Mouse (Mus musculus): ENCODE results near the gene 2310022A10Rik. TPM values are rescaled to one million over a fixed set of nuclear protein-coding genes. Genes with fewer than 3 reads are reported as not detected.

2310022A10Rik gene
- 19.6 and 32.1 TPM in 2 replicates for polyA plus RNA-seq (2012; ENCODE audit: insufficient read depth, low replicate concordance)

DNA sequence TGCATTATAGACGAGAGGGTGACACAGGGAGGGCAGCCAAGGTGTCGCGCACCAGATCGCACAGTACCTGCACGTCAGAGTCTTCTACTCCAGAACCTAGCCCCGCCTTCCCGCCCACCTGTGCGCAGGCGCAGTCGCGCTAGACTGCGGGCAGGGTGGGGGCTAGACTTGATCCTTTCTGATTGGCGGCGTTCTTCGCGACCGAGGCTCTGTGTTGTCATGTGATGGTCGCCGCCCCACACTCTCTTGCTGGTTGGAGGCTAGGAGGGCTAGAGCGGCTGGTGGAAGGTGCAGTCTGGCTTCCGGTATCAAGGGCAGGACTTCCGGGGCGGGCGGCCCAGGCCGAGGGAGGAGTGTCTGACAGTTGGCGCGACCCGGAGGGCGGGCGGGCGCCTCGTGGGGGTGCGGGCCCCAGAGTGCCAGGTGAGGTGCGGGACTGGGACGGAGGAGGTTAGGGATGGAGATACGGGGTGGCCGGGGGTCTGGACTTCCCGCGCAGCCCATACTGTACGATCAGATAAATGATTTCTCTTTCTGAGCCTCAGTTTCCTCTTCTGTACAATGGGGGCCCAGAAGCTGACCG lies at the start of gene 2310022A10Rik, which contains the start of gene Pld3:
Gene 2310022A10Rik, plus strand, starts transcription at position 303 of the 583 bp plus-strand sequence.
Gene Pld3, minus strand, starts transcription at position 288 of the 583 bp plus-strand sequence.
- Histone ChIP-seq H3K4me1 (peaks cover 46% of the 10 kb centered on the region), H3K9me3 (no peaks in the 10 kb centered on the region)
- TF ChIP-seq FLI1 (IDR thresholded peaks at IDR 0.05; ENCODE audit: low read length) (0 out of 2 replicates have a peak, but pooled peaks have one; percentile 28), GATA1 (IDR thresholded peaks at IDR 0.05; ENCODE audit: borderline replicate concordance, low read length) (no peak)

DNA sequence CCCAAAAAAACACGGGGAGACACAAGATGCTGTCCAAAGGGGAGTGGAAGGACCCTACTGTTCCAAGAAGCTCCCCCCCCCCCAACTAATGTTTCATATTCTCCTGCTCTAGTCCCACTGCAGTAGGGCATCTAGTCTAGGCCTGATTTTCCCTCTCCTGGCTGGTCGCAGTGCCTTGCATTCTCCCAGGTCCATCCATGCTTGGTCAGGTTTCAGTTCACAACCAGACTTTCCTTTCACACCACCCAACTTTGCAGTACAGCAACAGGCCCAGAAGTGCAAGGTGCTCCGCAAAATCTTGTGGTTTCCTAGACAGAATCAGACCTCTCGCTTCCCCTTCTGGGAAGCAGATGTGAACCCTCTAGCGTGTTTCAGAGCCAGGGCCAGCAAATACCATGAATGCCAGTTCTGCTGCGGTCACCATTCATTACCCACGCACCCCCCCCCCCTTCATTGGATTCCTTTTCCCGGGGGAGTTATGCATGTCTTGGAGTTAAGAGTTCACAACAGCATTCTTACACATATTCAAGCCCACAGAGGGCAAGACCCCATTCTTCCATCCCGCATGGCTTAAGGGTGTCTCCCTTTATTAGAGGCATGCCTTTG lies 46.2 kb upstream of the 2310022A10Rik start:
- H3K4me3 ChIP-seq (replicated peaks) = peak overlapping the region; percentile 95
- peaks cover 23% of the 10 kb centered on the region for H3K36me3 ChIP-seq (replicated peaks; ENCODE audit: low read length)
- TF ChIP-seq FLI1 (IDR thresholded peaks at IDR 0.05; ENCODE audit: low read length) (no peak), GATA1 (IDR thresholded peaks at IDR 0.05; ENCODE audit: borderline replicate concordance, low read length) (no peak)

More for the DNA sequence above, at the start of gene 2310022A10Rik, which contains the start of gene Pld3:
- peaks cover 21% of the 10 kb centered on the region for H3K36me3 ChIP-seq (replicated peaks; ENCODE audit: low read length)
- H3K4me3 ChIP-seq (replicated peaks) = peak within 1 kb of the TSS; percentile 95
- no peaks in the 10 kb centered on the region for H3K27me3 ChIP-seq (replicated peaks)

DNA sequence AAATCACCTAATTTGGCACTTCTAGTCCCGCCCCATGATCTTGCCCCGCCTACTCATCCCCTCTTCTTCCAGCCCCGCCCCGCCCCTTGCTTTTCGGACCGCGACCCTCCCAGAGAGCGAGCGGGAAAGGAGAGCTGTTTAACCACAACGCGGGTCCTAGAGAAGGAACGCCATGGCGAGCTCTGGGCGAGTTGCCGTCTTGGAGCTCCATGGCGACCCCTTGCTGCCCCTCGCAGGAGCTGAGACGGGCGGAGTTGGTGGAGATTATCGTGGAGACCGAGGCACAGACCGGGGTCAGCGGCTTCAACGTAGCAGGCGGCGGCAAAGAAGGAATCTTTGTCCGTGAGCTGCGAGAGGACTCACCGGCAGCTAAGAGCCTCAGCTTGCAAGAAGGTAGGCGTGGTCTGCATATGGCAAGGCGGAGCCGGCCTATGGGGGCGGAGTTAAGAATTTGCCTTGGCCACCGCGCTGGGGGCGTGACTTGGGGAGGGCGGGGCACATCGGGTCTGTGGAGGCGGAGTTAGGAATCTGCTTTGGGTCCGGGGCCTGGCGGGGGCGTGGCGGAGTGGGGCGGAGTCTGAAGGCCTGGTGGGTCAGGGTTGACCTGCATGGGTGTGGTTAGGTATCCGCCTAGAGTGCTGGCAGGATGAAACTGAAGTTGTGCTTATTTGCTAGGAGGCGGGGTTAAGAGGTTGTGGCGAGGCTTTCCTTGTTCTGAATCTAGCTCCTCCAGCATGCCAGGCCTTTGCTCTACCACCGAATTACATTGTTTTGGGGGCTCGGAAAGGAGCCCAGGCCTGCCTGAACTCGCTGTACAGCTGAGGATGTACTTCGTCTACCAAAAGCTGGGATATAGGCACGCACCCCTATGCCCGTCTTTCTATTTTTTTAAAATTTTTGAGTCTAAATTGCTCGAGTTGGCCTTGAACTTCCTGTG lies 45.1 kb upstream of the 2310022A10Rik start:
- Histone ChIP-seq H3K9me3 (no peaks in the 10 kb centered on the region), H3K27me3 (replicated peaks) (no peaks in the 10 kb centered on the region), H3K4me3 (replicated peaks) (peak overlapping the region; percentile 95), H3K4me1 (peaks cover 33% of the 10 kb centered on the region), H3K36me3 (replicated peaks; ENCODE audit: low read length) (peaks cover 21% of the 10 kb centered on the region)
- TF ChIP-seq GATA1 (IDR thresholded peaks at IDR 0.05; ENCODE audit: borderline replicate concordance, low read length) (no peak), FLI1 (IDR thresholded peaks at IDR 0.05; ENCODE audit: low read length) (no peak)

More for the DNA sequence above, 46.2 kb upstream of the 2310022A10Rik start:
- peaks cover 37% of the 10 kb centered on the region for H3K4me1 ChIP-seq
- no peaks in the 10 kb centered on the region for H3K27me3 ChIP-seq (replicated peaks)
- H3K9me3 ChIP-seq = no peaks in the 10 kb centered on the region

DNA sequence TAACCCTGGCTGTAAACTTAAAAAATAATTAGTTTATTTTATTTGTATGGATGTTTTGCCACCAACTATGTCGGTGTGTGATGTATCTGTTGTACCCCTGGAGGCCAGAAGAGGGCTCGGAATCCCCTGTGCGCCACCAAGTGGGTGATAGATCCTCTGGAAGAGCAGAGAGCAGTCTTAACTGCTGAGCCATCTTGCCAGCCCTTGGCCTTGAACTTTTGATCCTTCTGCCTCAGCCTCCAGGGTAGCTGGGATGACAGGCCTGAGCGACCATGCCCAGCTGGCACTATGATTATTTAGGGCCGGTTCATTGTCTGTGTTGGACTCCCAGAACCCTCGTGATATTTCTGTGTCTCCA lies 44.4 kb upstream of the 2310022A10Rik start:
- Histone ChIP-seq H3K4me3 (replicated peaks) (peak overlapping the region; percentile 95), H3K4me1 (peaks cover 30% of the 10 kb centered on the region), H3K9me3 (no peaks in the 10 kb centered on the region), H3K36me3 (replicated peaks; ENCODE audit: low read length) (peaks cover 19% of the 10 kb centered on the region), H3K27me3 (replicated peaks) (no peaks in the 10 kb centered on the region)
- TF ChIP-seq FLI1 (IDR thresholded peaks at IDR 0.05; ENCODE audit: low read length) (no peak), GATA1 (IDR thresholded peaks at IDR 0.05; ENCODE audit: borderline replicate concordance, low read length) (no peak)

DNA sequence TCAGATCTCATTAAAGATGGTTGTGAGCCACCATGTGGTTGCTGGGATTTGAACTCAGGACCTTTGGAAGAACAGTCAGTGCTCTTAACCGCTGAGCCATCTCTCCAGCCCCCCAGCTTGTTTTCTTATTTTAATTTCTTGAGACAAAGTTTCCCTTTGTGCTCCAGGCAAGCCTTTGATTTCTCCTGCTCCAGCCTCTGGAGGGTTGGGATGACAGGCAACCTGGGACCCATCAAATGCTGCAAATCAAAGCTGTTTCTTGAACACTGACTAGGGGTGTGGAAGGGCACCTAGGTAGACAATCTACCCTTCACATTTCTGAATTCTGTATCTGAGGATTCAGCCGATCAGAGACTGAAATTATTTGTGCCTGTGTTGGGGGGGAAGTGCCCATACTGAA lies 42.2 kb upstream of the 2310022A10Rik start:
- Histone ChIP-seq H3K4me3 (replicated peaks) (no peak overlapping the region), H3K9me3 (no peaks in the 10 kb centered on the region), H3K27me3 (replicated peaks) (no peaks in the 10 kb centered on the region), H3K36me3 (replicated peaks; ENCODE audit: low read length) (no peaks in the 10 kb centered on the region), H3K4me1 (peaks cover 35% of the 10 kb centered on the region)
- TF ChIP-seq FLI1 (IDR thresholded peaks at IDR 0.05; ENCODE audit: low read length) (no peak), GATA1 (IDR thresholded peaks at IDR 0.05; ENCODE audit: borderline replicate concordance, low read length) (no peak)

DNA sequence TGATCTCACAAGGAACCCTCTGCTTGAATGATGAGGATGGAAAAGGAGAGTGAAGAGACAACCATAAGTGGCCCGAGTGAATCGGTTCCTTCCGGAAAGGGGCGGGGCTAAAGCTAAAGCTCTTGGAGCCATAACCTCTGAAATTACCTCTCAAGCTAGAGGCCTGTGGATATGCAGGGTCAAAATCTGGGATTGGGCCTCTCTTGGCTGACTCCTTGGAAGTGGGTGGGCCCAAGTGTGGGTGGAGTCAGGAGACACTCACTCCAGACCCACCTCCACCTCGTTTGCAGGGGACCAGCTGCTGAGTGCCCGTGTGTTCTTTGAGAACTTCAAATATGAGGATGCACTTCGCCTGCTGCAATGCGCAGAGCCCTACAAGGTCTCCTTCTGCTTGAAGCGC lies 38.1 kb upstream of the 2310022A10Rik start:
- peaks cover 21% of the 10 kb centered on the region for H3K36me3 ChIP-seq (replicated peaks; ENCODE audit: low read length)
- H3K27me3 ChIP-seq (replicated peaks) = peaks cover 1% of the 10 kb centered on the region
- H3K4me3 ChIP-seq (replicated peaks) = no peak overlapping the region
- no peak for TF ChIP-seq FLI1 (IDR thresholded peaks at IDR 0.05; ENCODE audit: low read length)
- TF ChIP-seq GATA1 (IDR thresholded peaks at IDR 0.05; ENCODE audit: borderline replicate concordance, low read length) = no peak
- peaks cover 13% of the 10 kb centered on the region for H3K9me3 ChIP-seq
- peaks cover 9% of the 10 kb centered on the region; the same call in 1 of the 2 replicates for H3K4me1 ChIP-seq

DNA sequence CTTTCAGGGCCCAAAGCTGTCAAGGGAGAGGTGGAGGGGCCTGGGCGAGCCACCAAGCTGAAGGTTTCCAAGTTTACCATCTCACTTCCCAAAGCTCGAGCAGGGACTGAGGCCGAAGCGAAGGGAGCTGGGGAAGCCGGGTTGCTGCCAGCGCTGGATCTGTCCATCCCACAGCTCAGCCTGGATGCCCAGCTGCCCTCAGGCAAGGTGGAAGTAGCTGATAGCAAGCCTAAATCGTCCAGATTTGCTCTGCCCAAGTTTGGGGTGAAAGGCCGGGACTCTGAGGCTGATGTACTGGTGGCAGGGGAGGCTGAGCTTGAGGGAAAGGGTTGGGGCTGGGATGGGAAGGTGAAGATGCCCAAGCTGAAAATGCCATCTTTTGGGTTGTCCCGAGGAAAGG lies 34.7 kb upstream of the 2310022A10Rik start:
- Histone ChIP-seq H3K4me3 (replicated peaks) (no peak overlapping the region), H3K9me3 (peaks cover 17% of the 10 kb centered on the region), H3K4me1 (peaks cover 14% of the 10 kb centered on the region), H3K36me3 (replicated peaks; ENCODE audit: low read length) (peaks cover 24% of the 10 kb centered on the region), H3K27me3 (replicated peaks) (peaks cover 1% of the 10 kb centered on the region)
- TF ChIP-seq GATA1 (IDR thresholded peaks at IDR 0.05; ENCODE audit: borderline replicate concordance, low read length) = no peak
- TF ChIP-seq FLI1 (IDR thresholded peaks at IDR 0.05; ENCODE audit: low read length) = no peak

DNA sequence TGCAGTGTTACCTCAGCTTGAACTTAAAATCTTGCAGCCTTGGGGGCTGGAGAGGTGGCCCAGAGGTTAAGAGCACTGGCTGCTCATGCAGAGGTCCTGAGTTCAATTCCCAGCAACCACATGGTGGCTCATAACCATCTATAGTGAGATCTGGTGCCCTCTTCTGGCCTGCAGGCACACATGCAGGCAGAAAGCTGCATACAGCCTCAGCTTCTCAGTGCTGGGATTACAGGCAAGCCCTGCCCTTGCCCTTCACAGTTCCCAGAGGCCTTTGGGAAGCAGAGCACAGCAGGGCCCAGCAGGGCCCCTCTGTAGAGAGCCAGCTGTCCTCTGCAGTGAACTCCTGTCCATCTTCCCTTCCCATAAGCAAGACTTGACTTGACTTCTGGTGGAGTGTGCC lies 32.9 kb upstream of the 2310022A10Rik start:
- peaks cover 24% of the 10 kb centered on the region for H3K36me3 ChIP-seq (replicated peaks; ENCODE audit: low read length)
- H3K27me3 ChIP-seq (replicated peaks) = peaks cover 1% of the 10 kb centered on the region
- no peak overlapping the region for H3K4me3 ChIP-seq (replicated peaks)
- TF ChIP-seq FLI1 (IDR thresholded peaks at IDR 0.05; ENCODE audit: low read length) = no peak
- no peak for TF ChIP-seq GATA1 (IDR thresholded peaks at IDR 0.05; ENCODE audit: borderline replicate concordance, low read length)
- H3K4me1 ChIP-seq = peaks cover 13% of the 10 kb centered on the region
- peaks cover 17% of the 10 kb centered on the region for H3K9me3 ChIP-seq

DNA sequence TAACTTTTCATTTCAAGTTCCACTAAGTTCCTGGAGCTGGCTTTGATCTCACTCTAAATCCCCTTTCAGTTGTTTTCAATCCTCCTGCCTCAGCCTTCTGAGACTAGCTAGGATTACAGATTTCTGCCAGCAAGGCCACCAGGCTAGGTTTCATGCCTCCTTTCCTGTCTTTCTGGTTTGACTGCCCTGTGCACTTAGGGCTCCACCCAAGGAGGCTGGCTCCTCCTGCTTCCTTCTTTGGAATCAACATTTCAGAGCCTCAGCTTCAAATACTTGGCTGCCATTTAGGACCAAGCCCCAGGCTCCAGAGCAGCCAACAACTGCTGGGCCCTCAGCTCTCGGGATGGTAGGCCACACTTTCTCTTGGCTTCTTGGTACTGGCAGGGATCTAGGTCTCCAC lies 32.4 kb upstream of the 2310022A10Rik start:
- peaks cover 24% of the 10 kb centered on the region for H3K36me3 ChIP-seq (replicated peaks; ENCODE audit: low read length)
- peaks cover 17% of the 10 kb centered on the region for H3K9me3 ChIP-seq
- no peak for TF ChIP-seq FLI1 (IDR thresholded peaks at IDR 0.05; ENCODE audit: low read length)
- TF ChIP-seq GATA1 (IDR thresholded peaks at IDR 0.05; ENCODE audit: borderline replicate concordance, low read length) = no peak
- peaks cover 14% of the 10 kb centered on the region for H3K4me1 ChIP-seq
- H3K4me3 ChIP-seq (replicated peaks) = no peak overlapping the region
- H3K27me3 ChIP-seq (replicated peaks) = peaks cover 1% of the 10 kb centered on the region
